Mouse (Mus musculus) CH12.LX (cell line): ENCODE measurements at regions not wholly inside any gene's neighbourhood (a gene's known extent, or its start where the extent isn't known, plus 50 kb on each side); places are given as distances from the start of the nearest gene placed in this dataset.

ENCODE experiments used
- DNase-seq: peaks from one replicate; pipeline ENCODE4 v3.0.0-alpha.2; 2013; ENCODE audit errors: extremely low read depth
- H3K27ac ChIP-seq: 2 replicates; pipeline ENCODE4 v1.5.1; 2012; ENCODE audit warnings: low read depth, mild to moderate bottlenecking, control low read depth, moderate library complexity; ENCODE audit not compliant: insufficient read depth
- H3K27me3 ChIP-seq: replicated peaks from 2 replicates; pipeline ENCODE3; 2012; ENCODE audit warnings: inconsistent platforms
- H3K36me3 ChIP-seq, 2 experiments: replicated peaks in 1 of 2; 2 replicates each; pipeline versions ENCODE3 to v1.6.1; 2012; ENCODE audit warnings: inconsistent platforms in 1 of 2, low read length in 1 of 2, mild to moderate bottlenecking in 1 of 2, mixed read lengths in 1 of 2, moderate library complexity in 1 of 2; ENCODE audit not compliant: control insufficient read depth in 1 of 2, insufficient read depth in 1 of 2
- H3K4me1 ChIP-seq, 2 experiments: 2 replicates each; pipeline ENCODE4 v1.6.1; 2012; ENCODE audit warnings: inconsistent platforms in 1 of 2, moderate library complexity in 1 of 2; ENCODE audit not compliant: insufficient read depth in 2 of 2, control insufficient read depth in 1 of 2
- H3K4me2 ChIP-seq: 2 replicates; pipeline ENCODE4 v1.6.1; 2012; ENCODE audit warnings: low read depth, mild to moderate bottlenecking, control low read depth; ENCODE audit not compliant: poor library complexity, insufficient read depth, severe bottlenecking
- H3K4me3 ChIP-seq, 3 experiments: fragments of 150-350 bp in 1 of 3; sonication (generic) in 1 of 3; replicated peaks in 1 of 3; 2 replicates each; pipeline versions ENCODE3 to v1.5.1; 2011 to 2012; ENCODE audit warnings: low read depth in 2 of 3, low read length in 2 of 3, mild to moderate bottlenecking in 2 of 3, moderate library complexity in 2 of 3, control low read depth in 1 of 3, improper control_type of control experiment in 1 of 3, inconsistent platforms in 1 of 3, mixed read lengths in 1 of 3; ENCODE audit not compliant: poor library complexity in 1 of 3
- H3K79me2 ChIP-seq: replicated peaks from 2 replicates; pipeline ENCODE4 v1.6.1; 2012; ENCODE audit warnings: mild to moderate bottlenecking, moderate library complexity; ENCODE audit not compliant: control insufficient read depth, poor library complexity, insufficient read depth, severe bottlenecking; ENCODE audit errors: extremely low read depth
- H3K9ac ChIP-seq: 2 replicates; pipeline ENCODE4 v1.6.1; 2012; ENCODE audit warnings: low read depth, mild to moderate bottlenecking, control low read depth, moderate library complexity; ENCODE audit not compliant: insufficient read depth
- H3K9me3 ChIP-seq: replicated peaks from 2 replicates; pipeline ENCODE3; 2012; ENCODE audit warnings: low read length, inconsistent platforms, mixed read lengths
- BHLHE40 ChIP-seq: IDR thresholded peaks from 2 replicates; pipeline ENCODE4 v1.6.1; 2011; ENCODE audit warnings: mild to moderate bottlenecking, low read depth, low read length, improper control_type of control experiment
- CHD1 ChIP-seq: IDR thresholded peaks from 2 replicates; pipeline ENCODE4 v1.6.1; 2012; ENCODE audit warnings: low read depth, low read length, improper control_type of control experiment, inconsistent platforms
- CHD2 ChIP-seq: IDR thresholded peaks from 2 replicates; pipeline ENCODE4 v1.6.1; 2011; ENCODE audit warnings: low read length, improper control_type of control experiment
- CTCF ChIP-seq, 2 experiments: IDR thresholded peaks in 1 of 2; conservative IDR thresholded peaks in 1 of 2; 2 replicates each; pipeline ENCODE4 v1.5.1; 2011 to 2012; ENCODE audit warnings: low read depth in 2 of 2, low read length in 2 of 2, improper control_type of control experiment in 1 of 2, inconsistent platforms in 1 of 2, mild to moderate bottlenecking in 1 of 2, moderate library complexity in 1 of 2
- E2F4 ChIP-seq: IDR thresholded peaks from 2 replicates; pipeline ENCODE4 v1.6.1; 2011; ENCODE audit warnings: low read depth, low read length, improper control_type of control experiment; ENCODE audit not compliant: insufficient replicate concordance
- ELF1 ChIP-seq: IDR thresholded peaks from 2 replicates; pipeline ENCODE4 v1.6.1; 2014; ENCODE audit warnings: low read depth, mild to moderate bottlenecking, inconsistent platforms, low read length, improper control_type of control experiment
- EP300 ChIP-seq: IDR thresholded peaks from 2 replicates; pipeline ENCODE4 v1.6.1; 2011; ENCODE audit warnings: low read length, improper control_type of control experiment
- ETS1 ChIP-seq: conservative IDR thresholded peaks from 2 replicates; pipeline ENCODE4 v1.6.1; 2012; ENCODE audit warnings: low read depth, mild to moderate bottlenecking, inconsistent platforms, low read length, improper control_type of control experiment, moderate library complexity
- GABPA ChIP-seq: IDR thresholded peaks from 2 replicates; pipeline ENCODE4 v1.6.1; 2012; ENCODE audit warnings: low read depth, low read length, improper control_type of control experiment, inconsistent platforms; ENCODE audit not compliant: insufficient replicate concordance
- HCFC1 ChIP-seq: IDR thresholded peaks from 2 replicates; pipeline ENCODE4 v1.6.1; 2012; ENCODE audit warnings: low read depth, mild to moderate bottlenecking, inconsistent platforms, low read length, improper control_type of control experiment
- JUN ChIP-seq: IDR thresholded peaks from 2 replicates; pipeline ENCODE4 v1.6.1; 2011; ENCODE audit warnings: low read depth, mild to moderate bottlenecking, low read length, improper control_type of control experiment, moderate library complexity; ENCODE audit not compliant: insufficient read depth
- JUND ChIP-seq: conservative IDR thresholded peaks from 2 replicates; pipeline ENCODE4 v1.6.1; 2011; ENCODE audit warnings: low read depth, low read length, improper control_type of control experiment
- KAT2A ChIP-seq: IDR thresholded peaks from 2 replicates; pipeline ENCODE4 v1.6.1; 2012; ENCODE audit warnings: low read length, improper control_type of control experiment, inconsistent platforms; ENCODE audit not compliant: insufficient replicate concordance
- MAFK ChIP-seq: IDR thresholded peaks from 2 replicates; pipeline ENCODE4 v1.6.1; 2011; ENCODE audit warnings: low read length, improper control_type of control experiment; ENCODE audit not compliant: insufficient replicate concordance
- MAX ChIP-seq: IDR thresholded peaks from 2 replicates; pipeline ENCODE4 v1.6.1; 2011; ENCODE audit warnings: low read length, improper control_type of control experiment
- MXI1 ChIP-seq: IDR thresholded peaks from 2 replicates; pipeline ENCODE4 v1.6.1; 2011; ENCODE audit warnings: mild to moderate bottlenecking, low read depth, low read length, improper control_type of control experiment
- NRF1 ChIP-seq: IDR thresholded peaks from 2 replicates; pipeline ENCODE4 v1.6.1; 2014; ENCODE audit warnings: low read depth, mild to moderate bottlenecking, inconsistent platforms, low read length, improper control_type of control experiment, moderate library complexity
- POLR2A ChIP-seq: IDR thresholded peaks from 2 replicates; pipeline ENCODE4 v1.6.1; 2011; ENCODE audit warnings: low read depth, mild to moderate bottlenecking, improper control_type of control experiment, low read length
- POLR2AphosphoS2 ChIP-seq: IDR thresholded peaks from 2 replicates; pipeline ENCODE4 v1.6.1; 2011; ENCODE audit warnings: low read depth, low read length, improper control_type of control experiment
- RCOR1 ChIP-seq: conservative IDR thresholded peaks from 2 replicates; pipeline ENCODE4 v1.6.1; 2012; ENCODE audit warnings: low read depth, mild to moderate bottlenecking, inconsistent platforms, low read length, improper control_type of control experiment
- TBP ChIP-seq: conservative IDR thresholded peaks from 2 replicates; pipeline ENCODE4 v1.6.1; 2011; ENCODE audit warnings: low read depth, low read length, improper control_type of control experiment
- TCF12 ChIP-seq: IDR thresholded peaks from 2 replicates; pipeline ENCODE4 v1.6.1; 2014; ENCODE audit warnings: low read depth, mild to moderate bottlenecking, inconsistent platforms, low read length, improper control_type of control experiment
- USF1 ChIP-seq: IDR thresholded peaks from 2 replicates; pipeline ENCODE4 v1.6.1; 2014; ENCODE audit warnings: low read depth, mild to moderate bottlenecking, inconsistent platforms, low read length, improper control_type of control experiment
- USF2 ChIP-seq: conservative IDR thresholded peaks from 2 replicates; pipeline ENCODE4 v1.6.1; 2011; ENCODE audit warnings: low read depth, low read length, improper control_type of control experiment
- ZKSCAN1 ChIP-seq: IDR thresholded peaks from 2 replicates; pipeline ENCODE4 v1.6.1; 2012; ENCODE audit warnings: low read depth, inconsistent platforms, low read length, improper control_type of control experiment, borderline replicate concordance
- dilution Hi-C: fragments of 300-500 bp; cut with MboI; formaldehyde crosslinking; loops from 2 replicates; pipeline ENCODE4 v1.14.3; 2020; ENCODE audit warnings: low sequenced_read_pairs; ENCODE audit not compliant: extremely low pct_unique_long_range_greater_than_20kb, extremely low pct_ligation_motif_present
- in situ Hi-C: fragments of 300-500 bp; cut with MboI; formaldehyde crosslinking; loops from 3 replicates; pipeline ENCODE4 v1.14.3; 2019; ENCODE audit warnings: low sequenced_read_pairs, low pct_ligation_motif_present, low pct_unique_long_range_greater_than_20kb, mixed read lengths

DNA sequence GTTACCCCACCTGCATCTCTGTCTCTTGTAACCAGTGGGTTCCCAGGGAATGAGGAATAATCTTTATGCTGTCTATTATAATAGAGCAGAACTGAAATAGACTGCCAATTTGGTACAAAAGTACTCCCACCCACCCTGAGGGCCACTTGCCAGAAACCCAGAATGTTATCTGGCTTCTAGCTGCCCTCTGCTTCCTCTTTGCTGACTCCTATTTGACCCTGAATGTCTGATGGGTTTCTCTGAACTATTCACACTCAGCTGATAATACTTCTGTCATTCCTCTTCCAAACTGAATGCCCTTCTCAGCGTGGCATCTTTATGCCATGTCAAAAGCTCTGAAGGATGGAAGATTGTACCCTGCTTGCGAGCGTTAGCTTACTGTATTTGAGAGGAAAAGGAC is 64.2 kb upstream of the Arsj start:
- Histone ChIP-seq H3K4me3 (no peak overlapping the region), H3K27me3 (no peaks in the 10 kb centered on the region), H3K4me2 (no peak overlapping the region), H3K79me2 (no peaks in the 10 kb centered on the region), H3K27ac (no peak overlapping the region), H3K9ac (no peak overlapping the region), H3K4me1 (no peaks in the 10 kb centered on the region), H3K36me3 (no peaks in the 10 kb centered on the region), H3K9me3 (no peaks in the 10 kb centered on the region)
- TF ChIP-seq MAX, result no peak
- no peak for TF ChIP-seq BHLHE40
- no peak for TF ChIP-seq USF1
- TF ChIP-seq JUND, result no peak
- TF ChIP-seq KAT2A, result no peak
- no peak for TF ChIP-seq NRF1
- TF ChIP-seq USF2, result no peak
- no peak for TF ChIP-seq POLR2A
- no peak for TF ChIP-seq CHD2
- TF ChIP-seq JUN, result no peak
- TF ChIP-seq ZKSCAN1, result no peak
- no peak for TF ChIP-seq TCF12
- TF ChIP-seq ETS1, result no peak
- TF ChIP-seq ELF1, result no peak
- no peak for TF ChIP-seq CHD1
- no peak for TF ChIP-seq RCOR1
- TF ChIP-seq EP300, result no peak
- no peak for TF ChIP-seq MAFK
- TF ChIP-seq POLR2AphosphoS2, result no peak
- TF ChIP-seq TBP, result no peak
- in situ Hi-C loops (no loop called here), dilution Hi-C loops (no loop called here)
- DNase-seq, result no peak

GRCm38 (mm10) chr3:126308303-126308702 is 55.2 kb upstream of the Arsj start:
- H3K36me3 ChIP-seq, result no peaks in the 10 kb centered on the region
- H3K9me3 ChIP-seq, result no peaks in the 10 kb centered on the region
- H3K4me1 ChIP-seq, result no peaks in the 10 kb centered on the region
- H3K27ac ChIP-seq, result no peak overlapping the region
- no peak for DNase-seq
- no peaks in the 10 kb centered on the region for H3K27me3 ChIP-seq
- TF ChIP-seq ZKSCAN1, result no peak
- TF ChIP-seq CHD1, result no peak
- TF ChIP-seq CTCF (conservative IDR thresholded peaks at IDR 0.05 in 1 of 2, IDR thresholded peaks at IDR 0.05 in 1 of 2; ENCODE audit: low read depth in 2 of 2, low read length in 2 of 2), result no peak
- no peak for TF ChIP-seq ETS1
- TF ChIP-seq GABPA, result no peak
- no peak for TF ChIP-seq MXI1
- TF ChIP-seq JUND, result no peak
- TF ChIP-seq HCFC1, result no peak
- TF ChIP-seq CHD2, result no peak
- no peak for TF ChIP-seq E2F4
- no peak for TF ChIP-seq USF2
- no peak for TF ChIP-seq MAX
- no peak overlapping the region for H3K9ac ChIP-seq
- H3K79me2 ChIP-seq, result no peaks in the 10 kb centered on the region
- in situ Hi-C loops, result no loop called here
- no peak overlapping the region for H3K4me3 ChIP-seq
- no peak overlapping the region for H3K4me2 ChIP-seq
- dilution Hi-C loops, result no loop called here
